Mouse (Mus musculus) macrophage (primary cell): Measurements from ENCODE around the gene 1110012L19Rik. TPM values are rescaled to one million over a fixed set of nuclear protein-coding genes. Genes with fewer than 3 reads are reported as not detected.
"Not testable (repeated sequence)": the region's sequence is repeated elsewhere in the genome, so short reads cannot be mapped to it uniquely, and the experiment has no call there.

ENCODE experiments used
- H3K27ac ChIP-seq: fragments of 350-480 bp; formaldehyde crosslinking; 2 replicates; pipeline ENCODE4 v1.9.0; 2021
- H3K36me3 ChIP-seq: fragments of 350-480 bp; formaldehyde crosslinking; 2 replicates; pipeline ENCODE4 v1.9.0; 2021; ENCODE audit errors: inconsistent target
- H3K4me3 ChIP-seq: fragments of 350-480 bp; formaldehyde crosslinking; 2 replicates; pipeline ENCODE4 v1.9.0; 2021; ENCODE audit errors: inconsistent target
- H3K79me2 ChIP-seq: fragments of 350-480 bp; formaldehyde crosslinking; 2 replicates; pipeline ENCODE4 v1.9.0; 2021; ENCODE audit errors: inconsistent target
- WGBS: methylation state at CpG from one replicate; pipeline ENCODE4 v1.1.7; 2026; ENCODE audit warnings: inconsistent platforms; ENCODE audit not compliant: missing documents; 5-methylcytosine and 5-hydroxymethylcytosine counted together
- polyA plus RNA-seq: library from polyadenylated mRNA; stranded (reverse); fragments of 250-400 nt; gene quantifications from 3 replicates; pipeline ENCODE4 v1.2.4, GENCODE M21; 2018; ENCODE audit warnings: inconsistent platforms
- total RNA-seq, 78 experiments: library from RNA; depleted of rRNA; stranded (reverse); fragments of 250-400 nt; gene quantifications; 1 replicate in 9 of 78; 2 replicates in 24 of 78; 3 replicates in 43 of 78; 4 replicates in 2 of 78; pipeline ENCODE4 v1.2.4; 2018; ENCODE audit warnings: inconsistent platforms in 56 of 78

The 1110012L19Rik gene
- 1 to 10 TPM in 10 of 26 experiments, under 1 TPM in 5, not detected in 11; 0.77 to 5.6 (median 1.3) TPM for total RNA-seq (2018; cell fraction: chromatin; rRNA removed)
- total RNA-seq (2018; cell fraction: cytosol; rRNA removed): 10 to 100 TPM in 24 of 26 experiments, 1 to 10 TPM in 2; 7.2 to 21.6 (median 15.0) TPM
- total RNA-seq (2018; cell fraction: nucleus; rRNA removed): 1 to 10 TPM in 25 of 26 experiments, under 1 TPM in 1; 0.86 to 9.3 (median 3.8) TPM
- polyA plus RNA-seq: 12.3 to 15.3 TPM (median 14.0 TPM) in 3 replicates

- 14% methylated on average over 22 of the region's 22 CpGs for WGBS
- Histone ChIP-seq H3K4me3 (peak within 1 kb of the TSS; percentile 56), H3K27ac (peak within 1 kb of the TSS; percentile 62)
These were observed at the start of gene 1110012L19Rik for GRCm38 (mm10) chrX:70385276-70385961. Gene 1110012L19Rik (plus strand): TSS chrX:70385877.

GRCm38 (mm10) chrX:70362985-70363384, 22.7 kb upstream of the 1110012L19Rik start:
- Histone ChIP-seq H3K36me3 (no peaks in the 10 kb centered on the region), H3K27ac (no peak overlapping the region), H3K79me2 (no peaks in the 10 kb centered on the region), H3K4me3 (no peak overlapping the region)
- WGBS: 87% methylated on average over 6 of the region's 7 CpGs

More at GRCm38 (mm10) chrX:70385276-70385961, at the start of gene 1110012L19Rik:
- Histone ChIP-seq H3K36me3 (no peaks in the 10 kb centered on the region), H3K79me2 (no peaks in the 10 kb centered on the region)

- Histone ChIP-seq H3K4me3 (peak overlapping the region; percentile 52; the same call in 1 of the 2 replicates), H3K27ac (no peak overlapping the region), H3K79me2 (no peaks in the 10 kb centered on the region), H3K36me3 (no peaks in the 10 kb centered on the region)
- WGBS: 41% methylated on average over 5 of the region's 5 CpGs
These were observed 22.2 kb upstream of the 1110012L19Rik start for GRCm38 (mm10) chrX:70363446-70363845.

- H3K79me2 ChIP-seq: no peaks in the 10 kb centered on the region
- no peaks in the 10 kb centered on the region for H3K36me3 ChIP-seq
- H3K27ac ChIP-seq: no peak overlapping the region
- WGBS: 88% methylated on average over 1 of the region's 1 CpGs
- H3K4me3 ChIP-seq: peak overlapping the region; percentile 52
These were observed 21.5 kb upstream of the 1110012L19Rik start for GRCm38 (mm10) chrX:70364202-70364601.

- no peaks in the 10 kb centered on the region for H3K36me3 ChIP-seq
- H3K4me3 ChIP-seq: peak within 1 kb of the TSS; percentile 52
- no peaks in the 10 kb centered on the region for H3K79me2 ChIP-seq
- no peak within 1 kb of the TSS for H3K27ac ChIP-seq
- 18% methylated on average over 45 of the region's 45 CpGs for WGBS
These were observed 20.7 kb upstream of the 1110012L19Rik start, which contains the start of gene Ids for GRCm38 (mm10) chrX:70364661-70365613. Gene Ids (minus strand): TSS chrX:70365084.

GRCm38 (mm10) chrX:70369758-70370157, 15.9 kb upstream of the 1110012L19Rik start:
- H3K79me2 ChIP-seq, H3K36me3 ChIP-seq, H3K27ac ChIP-seq, H3K4me3 ChIP-seq: not testable (repeated sequence)
- no CpG with 5 or more reads among the region's 6 CpGs for WGBS

GRCm38 (mm10) chrX:70374469-70375110, 11.1 kb upstream of the 1110012L19Rik start:
- no CpG with 5 or more reads among the region's 6 CpGs for WGBS
- H3K4me3 ChIP-seq, H3K27ac ChIP-seq, H3K36me3 ChIP-seq, H3K79me2 ChIP-seq: not testable (repeated sequence)

GRCm38 (mm10) chrX:70384917-70385275, 781 bp upstream of the 1110012L19Rik start:
- Histone ChIP-seq H3K79me2 (no peaks in the 10 kb centered on the region), H3K36me3 (no peaks in the 10 kb centered on the region), H3K27ac (peak overlapping the region; percentile 62; the same call in 1 of the 2 replicates), H3K4me3 (peak overlapping the region; percentile 56)
- 66% methylated on average over 3 of the region's 3 CpGs for WGBS

- H3K27ac ChIP-seq: peak overlapping the region; percentile 62
- H3K36me3 ChIP-seq: no peaks in the 10 kb centered on the region
- WGBS: 17% methylated on average over 11 of the region's 11 CpGs
- no peaks in the 10 kb centered on the region for H3K79me2 ChIP-seq
- peak overlapping the region; percentile 56 for H3K4me3 ChIP-seq
These were observed 280 bp downstream of the 1110012L19Rik start for GRCm38 (mm10) chrX:70385962-70386351.

GRCm38 (mm10) chrX:70392636-70393035, 7.0 kb downstream of the 1110012L19Rik start:
- H3K4me3 ChIP-seq, H3K79me2 ChIP-seq, H3K27ac ChIP-seq, H3K36me3 ChIP-seq: not testable (repeated sequence)

GRCm38 (mm10) chrX:70425473-70425872, 39.8 kb downstream of the 1110012L19Rik start:
- 33% methylated on average over 3 of the region's 3 CpGs for WGBS
- H3K36me3 ChIP-seq, H3K27ac ChIP-seq, H3K79me2 ChIP-seq, H3K4me3 ChIP-seq: not testable (repeated sequence)
